27 mouse cellular contexts compared by ENCODE assay signal in genomic region chr9:118832533-118832932, GRCm38 (mm10).
DNase-seq lines count a peak whose midpoint lies in the region; ATAC-seq and TF ChIP-seq lines count a peak whose summit lies in the region.
"Had no signal": no experiment of that assay in that cellular context is flagged by ENCODE, and none has a peak within 500 bp of the region (broad histone marks: within the 10 kb centered on the region; RNA-seq: fewer than 3 reads in every experiment).

No protein-coding gene starts in this region.

- H3K4me2 ChIP-seq in intestine, embryonic 16.5 days (ENCODE audit: low read depth, low read length) = no peak overlapping the region
- H3K4me2 ChIP-seq in intestine, embryonic 15.5 days (replicated peaks) = no peak overlapping the region
- no peak overlapping the region for H3K4me2 ChIP-seq in lung, postnatal 0 days (replicated peaks; ENCODE audit: low read depth, low read length)
- H3K4me2 ChIP-seq: heart, embryonic 15.5 days; hindbrain, embryonic 14.5 days had no signal

- H3K9ac ChIP-seq in intestine, embryonic 16.5 days (ENCODE audit: low read depth, low read length) = no peak overlapping the region
- no peak overlapping the region for H3K9ac ChIP-seq in intestine, embryonic 15.5 days
- no peak overlapping the region for H3K9ac ChIP-seq in lung, postnatal 0 days (replicated peaks; ENCODE audit: low read depth)
- H3K9ac ChIP-seq: forebrain, postnatal 0 days; heart, embryonic 15.5 days; hindbrain, embryonic 14.5 days had no signal

- no peaks in the 10 kb centered on the region for H3K36me3 ChIP-seq in intestine, embryonic 16.5 days (ENCODE audit: control insufficient read depth, insufficient read depth, low read length)
- 0 out of 2 replicates have a peak, but pooled peaks cover 8% of the 10 kb centered on the region for H3K36me3 ChIP-seq in intestine, embryonic 15.5 days
- no peaks in the 10 kb centered on the region for H3K36me3 ChIP-seq in lung, postnatal 0 days (ENCODE audit: insufficient read depth, low read length)
- H3K36me3 ChIP-seq: heart, embryonic 15.5 days had no signal

- H3K9me3 ChIP-seq in intestine, embryonic 16.5 days (ENCODE audit: control insufficient read depth, low read length) = no peaks in the 10 kb centered on the region
- H3K9me3 ChIP-seq in intestine, embryonic 15.5 days = no peaks in the 10 kb centered on the region
- no peaks in the 10 kb centered on the region for H3K9me3 ChIP-seq in lung, postnatal 0 days (ENCODE audit: low read length)
- H3K9me3 ChIP-seq: forebrain, embryonic 10.5 days; heart, embryonic 10.5 days; heart, embryonic 15.5 days had no signal

- H3K27me3 ChIP-seq in intestine, embryonic 16.5 days (replicated peaks; ENCODE audit: control insufficient read depth, insufficient read depth, low read length) = no peaks in the 10 kb centered on the region
- no peaks in the 10 kb centered on the region for H3K27me3 ChIP-seq in intestine, embryonic 15.5 days (replicated peaks)
- no peaks in the 10 kb centered on the region for H3K27me3 ChIP-seq in lung, postnatal 0 days (replicated peaks; ENCODE audit: insufficient read depth, low read length)

- H3K4me3 ChIP-seq in intestine, embryonic 16.5 days (ENCODE audit: low read length) = no peak overlapping the region
- H3K4me3 ChIP-seq in intestine, embryonic 15.5 days (replicated peaks) = no peak overlapping the region
- H3K4me3 ChIP-seq in lung, postnatal 0 days (ENCODE audit: low read depth, low read length) = no peak overlapping the region
- H3K4me3 ChIP-seq: forebrain, embryonic 10.5 days; gastrocnemius, adult 2 months; heart, adult 2 months; heart, embryonic 10.5 days; heart, embryonic 15.5 days had no signal

- H3K27ac ChIP-seq in intestine, embryonic 16.5 days (ENCODE audit: low read length) = no peak overlapping the region
- no peak overlapping the region for H3K27ac ChIP-seq in intestine, embryonic 15.5 days
- H3K27ac ChIP-seq in lung, postnatal 0 days (ENCODE audit: low read length) = no peak overlapping the region
- H3K27ac ChIP-seq: forebrain, embryonic 10.5 days; heart, adult 2 months; heart, embryonic 10.5 days; heart, embryonic 15.5 days; hindbrain, embryonic 14.5 days; hindbrain, postnatal 0 days had no signal

- peaks cover 10% of the 10 kb centered on the region for H3K4me1 ChIP-seq in intestine, embryonic 16.5 days (ENCODE audit: control insufficient read depth, insufficient read depth, low read length)
- H3K4me1 ChIP-seq in intestine, embryonic 15.5 days (replicated peaks) = peaks cover 6% of the 10 kb centered on the region; the same call in 1 of the 2 replicates
- H3K4me1 ChIP-seq in lung, postnatal 0 days (ENCODE audit: insufficient read depth, low read depth, low read length) = peaks cover 6% of the 10 kb centered on the region

- no peak for DNase-seq in lung, postnatal 0 days (ENCODE audit: low spot score)
- DNase-seq in lung, postnatal 25 days (ENCODE audit: low spot score) = no peak
- DNase-seq in gastrocnemius, adult 8-10 months (ENCODE audit: low spot score in 2 of 2) = no peak
- DNase-seq: adrenal gland, adult 2 months; adrenal gland, postnatal 14 days; cerebellum, adult 11 months; cerebellum, adult 2 months; cerebellum, postnatal 10 days; cerebellum, postnatal 36 days; forebrain, postnatal 0 days; gastrocnemius, adult 2 months; gastrocnemius, postnatal 25 days; heart, adult 2 months; heart, postnatal 10 days; heart, postnatal 36 days had no signal

- TF ChIP-seq EP300 in lung, postnatal 0 days (IDR thresholded peaks at IDR 0.05) = no peak

- no peak for TF ChIP-seq CTCF in lung, postnatal 0 days (IDR thresholded peaks at IDR 0.05)

- WGBS in intestine, embryonic 16.5 days = 60% methylated on average over 3 of the region's 3 CpGs
- WGBS in intestine, embryonic 15.5 days = 59% methylated on average over 3 of the region's 3 CpGs
- WGBS in lung, postnatal 0 days = 46% methylated on average over 3 of the region's 3 CpGs

- ATAC-seq in intestine, embryonic 16.5 days = peak; percentile 33; the same call in 1 of the 2 replicates
- no peak for ATAC-seq in intestine, embryonic 15.5 days
- ATAC-seq in lung, postnatal 0 days = 0 out of 2 replicates have a peak, but pooled peaks have one; percentile 7
- peak; percentile 56 to 80; a peak in 3 of 4 replicates for ATAC-seq in hematopoietic stem cell, adult 5-6 weeks (replicated peaks in 1 of 2; ENCODE audit: insufficient read depth in 1 of 2, low FRiP score in 2 of 2, low TSS enrichment in 1 of 2, low read depth in 1 of 2, poor library complexity in 2 of 2, severe bottlenecking in 2 of 2)
- ATAC-seq in monocyte, adult 5-6 weeks (replicated peaks; ENCODE audit: insufficient number of reproducible peaks, low FRiP score, low TSS enrichment, poor library complexity, severe bottlenecking) = no peak
- ATAC-seq: CD4-positive, CD25-positive, alpha-beta regulatory T cell, adult 4 months; forebrain, embryonic 14.5 days; forebrain, postnatal 0 days; hindbrain, postnatal 0 days; inflammation-experienced regulatory T-cells, adult 6 months had no signal

Comparison
In these comparisons a context has a peak if more than half of its experiments do, and no peak if none do; other contexts are left out.
1. ATAC-seq: peak in intestine, embryonic 16.5 days (single experiment), lung, postnatal 0 days (single experiment) and hematopoietic stem cell, adult 5-6 weeks (2 of 2); none in intestine, embryonic 15.5 days (single experiment) and monocyte, adult 5-6 weeks (single experiment).